Mouse (Mus musculus) heart, embryonic 10.5 days (tissue): ENCODE measurements around the gene Ppp1r37. TPM values are rescaled to one million over a fixed set of nuclear protein-coding genes. Genes with fewer than 3 reads are reported as not detected.
"Not testable (repeated sequence)": the region's sequence is repeated elsewhere in the genome, so short reads cannot be mapped to it uniquely, and the experiment has no call there.

Experiments
- DNase-seq: peaks from one replicate; pipeline ENCODE4 v3.0.0-alpha.2; 2017; ENCODE audit warnings: low spot score
- H3K27ac ChIP-seq: fragments of 300-500 bp; sonication (generic); 2 replicates; pipeline ENCODE4 v1.5.1; 2016; ENCODE audit warnings: mild to moderate bottlenecking
- H3K27me3 ChIP-seq: fragments of 300-500 bp; sonication (generic); 2 replicates; pipeline ENCODE4 v1.6.1; 2016; ENCODE audit warnings: mild to moderate bottlenecking; ENCODE audit not compliant: poor library complexity, insufficient read depth, severe bottlenecking
- H3K36me3 ChIP-seq: fragments of 300-500 bp; sonication (generic); 2 replicates; pipeline ENCODE4 v1.6.1; 2016; ENCODE audit warnings: mild to moderate bottlenecking, moderate library complexity
- H3K4me1 ChIP-seq: fragments of 300-500 bp; sonication (generic); 2 replicates; pipeline ENCODE4 v1.6.1; 2016; ENCODE audit warnings: mild to moderate bottlenecking
- H3K4me3 ChIP-seq: fragments of 300-500 bp; sonication (generic); 2 replicates; pipeline ENCODE4 v1.5.1; 2016; ENCODE audit warnings: mild to moderate bottlenecking, moderate library complexity
- H3K9me3 ChIP-seq: fragments of 300-500 bp; sonication (generic); 2 replicates; pipeline ENCODE4 v1.6.1; 2016; ENCODE audit warnings: mild to moderate bottlenecking, moderate library complexity
- WGBS: fragments of 180-500 bp; shearing (Covaris S2); methylation state at CpG from one replicate; pipeline ENCODE4 v1.1.7; 2016; 5-methylcytosine and 5-hydroxymethylcytosine counted together
- polyA plus RNA-seq: library from polyadenylated mRNA; unstranded; fragments of >200 nt; fragmentation: Nextera tagmentation; extraction: Ambion mirVana; gene quantifications from 2 replicates; pipeline ENCODE4 v1.2.1, GENCODE M21; 2016

The Ppp1r37 gene
- polyA plus RNA-seq, result 17.9 and 30.0 TPM in 2 replicates

GRCm38 (mm10) chr7:19562643-19563410 lies at the start of gene Ppp1r37:
TSS of gene Ppp1r37 (minus strand) at chr7:19563076.
- no peaks in the 10 kb centered on the region for H3K27me3 ChIP-seq
- WGBS, result 2% methylated on average over 19 of the region's 19 CpGs
- DNase-seq, result no peak
- H3K4me3 ChIP-seq, result peak within 1 kb of the TSS; percentile 100
- no peaks in the 10 kb centered on the region for H3K9me3 ChIP-seq
- peaks cover 44% of the 10 kb centered on the region for H3K4me1 ChIP-seq
- H3K36me3 ChIP-seq, result peaks cover 33% of the 10 kb centered on the region
- H3K27ac ChIP-seq, result peak within 1 kb of the TSS; percentile 92

- Histone ChIP-seq H3K27me3 (no peaks in the 10 kb centered on the region), H3K4me1 (no peaks in the 10 kb centered on the region), H3K9me3 (no peaks in the 10 kb centered on the region), H3K27ac (no peak overlapping the region), H3K36me3 (no peaks in the 10 kb centered on the region), H3K4me3 (no peak overlapping the region)
- WGBS, result 76% methylated on average over 5 of the region's 5 CpGs
- no peak for DNase-seq
Measured at GRCm38 (mm10) chr7:19610969-19611368, 48.1 kb upstream of the Ppp1r37 start.

- 91% methylated on average over 12 of the region's 12 CpGs for WGBS
- H3K27ac ChIP-seq, result no peak overlapping the region
Measured at GRCm38 (mm10) chr7:19609641-19610332, 46.9 kb upstream of the Ppp1r37 start.

GRCm38 (mm10) chr7:19607291-19607690 lies 44.4 kb upstream of the Ppp1r37 start:
- no peaks in the 10 kb centered on the region for H3K27me3 ChIP-seq
- 73% methylated on average over 5 of the region's 5 CpGs for WGBS
- H3K4me3 ChIP-seq, result no peak overlapping the region
- no peak for DNase-seq
- no peak overlapping the region for H3K27ac ChIP-seq
- peaks cover 19% of the 10 kb centered on the region for H3K4me1 ChIP-seq
- no peaks in the 10 kb centered on the region for H3K9me3 ChIP-seq
- H3K36me3 ChIP-seq, result peaks cover 10% of the 10 kb centered on the region

More at GRCm38 (mm10) chr7:19609641-19610332, 46.9 kb upstream of the Ppp1r37 start:
- Histone ChIP-seq H3K4me1 (no peaks in the 10 kb centered on the region), H3K4me3 (no peak overlapping the region), H3K27me3 (no peaks in the 10 kb centered on the region), H3K36me3 (no peaks in the 10 kb centered on the region), H3K9me3 (no peaks in the 10 kb centered on the region)
- no peak for DNase-seq

- peak overlapping the region; percentile 95 for H3K27ac ChIP-seq
- H3K9me3 ChIP-seq, result not testable (repeated sequence)
- WGBS, result 58% methylated on average over 10 of the region's 10 CpGs
Measured at GRCm38 (mm10) chr7:19604606-19605214, 41.8 kb upstream of the Ppp1r37 start.

GRCm38 (mm10) chr7:19603849-19604605 lies 41.2 kb upstream of the Ppp1r37 start, which contains the start of gene Clasrp:
TSS of gene Clasrp (minus strand) at chr7:19604486.
- no peaks in the 10 kb centered on the region for H3K9me3 ChIP-seq
- 1% methylated on average over 57 of the region's 57 CpGs for WGBS

More at GRCm38 (mm10) chr7:19604606-19605214, 41.8 kb upstream of the Ppp1r37 start:
- Histone ChIP-seq H3K4me3 (peak overlapping the region; percentile 99), H3K36me3 (peaks cover 34% of the 10 kb centered on the region), H3K4me1 (peaks cover 26% of the 10 kb centered on the region)
- DNase-seq, H3K27me3 ChIP-seq: not testable (repeated sequence)

GRCm38 (mm10) chr7:19603055-19603454 lies 40.2 kb upstream of the Ppp1r37 start:
- H3K27me3 ChIP-seq, result no peaks in the 10 kb centered on the region
- DNase-seq, result no peak
- no peaks in the 10 kb centered on the region for H3K9me3 ChIP-seq
- H3K36me3 ChIP-seq, result peaks cover 51% of the 10 kb centered on the region
- peaks cover 26% of the 10 kb centered on the region for H3K4me1 ChIP-seq
- peak overlapping the region; percentile 99 for H3K4me3 ChIP-seq
- no peak overlapping the region for H3K27ac ChIP-seq
- WGBS, result 81% methylated on average over 12 of the region's 12 CpGs

More at GRCm38 (mm10) chr7:19603849-19604605, 41.2 kb upstream of the Ppp1r37 start, which contains the start of gene Clasrp:
- Histone ChIP-seq H3K36me3 (peaks cover 41% of the 10 kb centered on the region), H3K4me1 (peaks cover 26% of the 10 kb centered on the region), H3K27me3 (no peaks in the 10 kb centered on the region), H3K4me3 (peak within 1 kb of the TSS; percentile 99), H3K27ac (peak within 1 kb of the TSS; percentile 95)
- peak; percentile 98 for DNase-seq

GRCm38 (mm10) chr7:19600562-19600961 lies 37.7 kb upstream of the Ppp1r37 start:
- Histone ChIP-seq H3K36me3 (peaks cover 73% of the 10 kb centered on the region), H3K27me3 (no peaks in the 10 kb centered on the region), H3K4me1 (peaks cover 26% of the 10 kb centered on the region), H3K4me3 (no peak overlapping the region), H3K9me3 (no peaks in the 10 kb centered on the region), H3K27ac (no peak overlapping the region)
- WGBS, result 77% methylated on average over 5 of the region's 5 CpGs
- DNase-seq, result no peak

- Histone ChIP-seq H3K36me3 (peaks cover 97% of the 10 kb centered on the region), H3K9me3 (no peaks in the 10 kb centered on the region), H3K27me3 (no peaks in the 10 kb centered on the region), H3K4me3 (no peak overlapping the region), H3K27ac (no peak overlapping the region), H3K4me1 (peaks cover 8% of the 10 kb centered on the region; the same call in 1 of the 2 replicates)
- WGBS, result 80% methylated on average over 10 of the region's 10 CpGs
- DNase-seq, result no peak
Measured at GRCm38 (mm10) chr7:19593061-19593730, 30.3 kb upstream of the Ppp1r37 start.

- 60% methylated on average over 3 of the region's 3 CpGs for WGBS
- Histone ChIP-seq H3K4me1 (peaks cover 23% of the 10 kb centered on the region), H3K27me3 (no peaks in the 10 kb centered on the region), H3K36me3 (peaks cover 100% of the 10 kb centered on the region), H3K27ac (no peak overlapping the region), H3K4me3 (no peak overlapping the region), H3K9me3 (no peaks in the 10 kb centered on the region)
- DNase-seq, result peak; percentile 83
Measured at GRCm38 (mm10) chr7:19589917-19590316, 27.0 kb upstream of the Ppp1r37 start.

- 54% methylated on average over 3 of the region's 3 CpGs for WGBS
- DNase-seq, result no peak
Measured at GRCm38 (mm10) chr7:19589207-19589606, 26.3 kb upstream of the Ppp1r37 start.

GRCm38 (mm10) chr7:19586269-19586668 lies 23.4 kb upstream of the Ppp1r37 start:
- H3K4me1 ChIP-seq, result peaks cover 25% of the 10 kb centered on the region
- no peaks in the 10 kb centered on the region for H3K9me3 ChIP-seq
- no peaks in the 10 kb centered on the region for H3K27me3 ChIP-seq
- DNase-seq, result no peak
- H3K27ac ChIP-seq, result peak overlapping the region; percentile 42
- H3K4me3 ChIP-seq, result peak overlapping the region; percentile 36
- 70% methylated on average over 46 of the region's 46 CpGs for WGBS
- H3K36me3 ChIP-seq, result peaks cover 99% of the 10 kb centered on the region

More at GRCm38 (mm10) chr7:19589207-19589606, 26.3 kb upstream of the Ppp1r37 start:
- Histone ChIP-seq H3K36me3 (peaks cover 100% of the 10 kb centered on the region), H3K4me3 (no peak overlapping the region), H3K9me3 (no peaks in the 10 kb centered on the region), H3K27me3 (no peaks in the 10 kb centered on the region), H3K27ac (no peak overlapping the region), H3K4me1 (peaks cover 25% of the 10 kb centered on the region)
